ENCODE assay signal across 21 mouse cellular contexts in the genomic region with DNA sequence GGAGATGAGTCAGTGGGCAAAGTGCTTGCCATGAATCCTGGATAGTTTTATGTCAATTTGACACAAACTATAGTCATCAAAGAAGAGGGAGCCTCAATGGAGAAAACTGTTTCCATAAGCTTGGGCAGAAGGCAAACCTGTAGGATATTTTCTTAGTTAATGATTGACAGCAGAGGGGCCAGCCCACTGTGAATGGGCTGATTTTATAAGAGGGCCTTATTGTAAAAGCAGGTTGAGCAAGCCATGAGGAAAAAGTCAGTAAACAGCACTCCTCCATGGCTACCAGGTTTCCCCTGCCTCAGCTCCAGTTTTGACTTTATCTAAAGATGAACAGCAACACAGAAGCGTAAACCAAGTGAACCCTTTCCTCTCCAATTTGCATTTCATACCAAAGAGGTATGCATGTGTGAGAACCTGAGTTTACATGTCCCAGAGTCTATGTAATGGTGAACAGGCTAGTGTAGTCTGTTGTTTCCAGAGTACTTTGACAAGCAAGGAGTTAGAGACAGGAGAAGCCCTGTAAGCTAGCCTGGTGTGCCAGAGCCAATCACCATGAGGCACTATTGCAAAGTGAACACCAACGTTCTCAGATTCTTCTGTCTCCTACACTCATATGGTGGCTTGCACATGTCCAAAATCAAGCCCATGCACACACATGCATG. TPM values are rescaled to one million over a fixed set of nuclear protein-coding genes. Genes with fewer than 3 reads are reported as not detected.
DNase-seq lines count a peak whose midpoint lies in the region; ATAC-seq and TF ChIP-seq lines count a peak whose summit lies in the region.
"Had no signal": no experiment of that assay in that cellular context is flagged by ENCODE, and none has a peak within 500 bp of the region (broad histone marks: within the 10 kb centered on the region; RNA-seq: fewer than 3 reads in every experiment).

No protein-coding gene starts in this region.

- no peak overlapping the region; the same call in 1 of the 2 replicates for H3K27ac ChIP-seq in kidney, embryonic 16.5 days (ENCODE audit: low read length)
- peak overlapping the region; percentile 33; the same call in 1 of the 2 replicates for H3K27ac ChIP-seq in lung, embryonic 14.5 days (ENCODE audit: low read depth)
- no peak overlapping the region for H3K27ac ChIP-seq in lung, postnatal 0 days (ENCODE audit: low read length)
- 0 out of 2 replicates have a peak overlapping the region, but pooled peaks have one; percentile 17 for H3K27ac ChIP-seq in intestine, embryonic 15.5 days
- H3K27ac ChIP-seq in forebrain, embryonic 13.5 days: no peak overlapping the region
- H3K27ac ChIP-seq: embryonic facial prominence, embryonic 12.5 days; heart, embryonic 10.5 days had no signal

- no peak for DNase-seq in kidney, postnatal 10 days
- DNase-seq in lung, embryonic 14.5 days: peak; percentile 47
- no peak for DNase-seq in lung, postnatal 0 days (ENCODE audit: low spot score)
- DNase-seq in large intestine, adult 2 months (ENCODE audit: low read depth, low spot score): peak; percentile 38
- DNase-seq: adrenal gland, postnatal 14 days; cerebellum, adult 11-12 months; cerebellum, adult 9-10 months; cerebellum, postnatal 25 days; gastrocnemius, postnatal 10 days; heart, adult 18-20 months; heart, postnatal 10 days; heart, postnatal 4 days had no signal

- WGBS in kidney, embryonic 16.5 days: 67% methylated on average over 2 of the region's 2 CpGs
- WGBS in lung, embryonic 14.5 days: 69% methylated on average over 2 of the region's 2 CpGs
- WGBS in lung, postnatal 0 days: 55% methylated on average over 2 of the region's 2 CpGs
- 73% methylated on average over 2 of the region's 2 CpGs for WGBS in intestine, embryonic 15.5 days
- 21% methylated on average over 2 of the region's 2 CpGs for WGBS in large intestine, adult 2 months
- WGBS in forebrain, embryonic 13.5 days: 92% methylated on average over 2 of the region's 2 CpGs

- peak; percentile 85 for ATAC-seq in kidney, embryonic 16.5 days (ENCODE audit: low FRiP score, low TSS enrichment)
- peak; percentile 41; the same call in 1 of the 2 replicates for ATAC-seq in lung, embryonic 14.5 days (ENCODE audit: insufficient read depth)
- no peak for ATAC-seq in lung, postnatal 0 days
- peak; percentile 93 for ATAC-seq in intestine, embryonic 15.5 days
- no peak for ATAC-seq in forebrain, embryonic 13.5 days
- ATAC-seq: activated CD4-positive, CD25-positive, alpha-beta regulatory T cell, adult 4 months; forebrain, embryonic 16.5 days; Patski had no signal

- H3K4me1 ChIP-seq in kidney, embryonic 16.5 days (ENCODE audit: insufficient read depth, low read length): no peaks in the 10 kb centered on the region
- H3K4me1 ChIP-seq in lung, embryonic 14.5 days (ENCODE audit: insufficient read depth): no peaks in the 10 kb centered on the region
- H3K4me1 ChIP-seq in lung, postnatal 0 days (ENCODE audit: insufficient read depth, low read depth, low read length): no peaks in the 10 kb centered on the region
- 0 out of 2 replicates have a peak, but pooled peaks cover 2% of the 10 kb centered on the region for H3K4me1 ChIP-seq in intestine, embryonic 15.5 days (replicated peaks)
- H3K4me1 ChIP-seq in forebrain, embryonic 13.5 days: no peaks in the 10 kb centered on the region
- H3K4me1 ChIP-seq: embryonic facial prominence, embryonic 12.5 days; heart, embryonic 10.5 days had no signal

- H3K4me3 ChIP-seq in kidney, embryonic 16.5 days (ENCODE audit: low read length): no peak overlapping the region
- no peak overlapping the region for H3K4me3 ChIP-seq in lung, embryonic 14.5 days (ENCODE audit: low read depth, low read length)
- no peak overlapping the region for H3K4me3 ChIP-seq in lung, postnatal 0 days (ENCODE audit: low read depth, low read length)
- no peak overlapping the region for H3K4me3 ChIP-seq in intestine, embryonic 15.5 days (replicated peaks)
- no peak overlapping the region for H3K4me3 ChIP-seq in forebrain, embryonic 13.5 days
- H3K4me3 ChIP-seq: embryonic facial prominence, embryonic 12.5 days; heart, embryonic 10.5 days had no signal

- H3K9ac ChIP-seq in kidney, embryonic 16.5 days (replicated peaks; ENCODE audit: low read length): no peak overlapping the region
- H3K9ac ChIP-seq in lung, embryonic 14.5 days: no peak overlapping the region
- H3K9ac ChIP-seq in lung, postnatal 0 days (replicated peaks; ENCODE audit: low read depth): no peak overlapping the region
- H3K9ac ChIP-seq in intestine, embryonic 15.5 days: no peak overlapping the region
- H3K9ac ChIP-seq in forebrain, embryonic 13.5 days: no peak overlapping the region
- H3K9ac ChIP-seq: embryonic facial prominence, embryonic 12.5 days had no signal

- H3K4me2 ChIP-seq in kidney, embryonic 16.5 days (replicated peaks; ENCODE audit: low read depth, low read length): no peak overlapping the region
- H3K4me2 ChIP-seq in lung, embryonic 14.5 days: no peak overlapping the region
- no peak overlapping the region for H3K4me2 ChIP-seq in lung, postnatal 0 days (replicated peaks; ENCODE audit: low read depth, low read length)
- H3K4me2 ChIP-seq in intestine, embryonic 15.5 days (replicated peaks): no peak overlapping the region
- H3K4me2 ChIP-seq in forebrain, embryonic 13.5 days: no peak overlapping the region
- H3K4me2 ChIP-seq: embryonic facial prominence, embryonic 12.5 days had no signal

- H3K27me3 ChIP-seq in kidney, embryonic 16.5 days (ENCODE audit: insufficient read depth, low read length): no peaks in the 10 kb centered on the region
- no peaks in the 10 kb centered on the region for H3K27me3 ChIP-seq in lung, embryonic 14.5 days (ENCODE audit: insufficient read depth, low read length)
- H3K27me3 ChIP-seq in lung, postnatal 0 days (replicated peaks; ENCODE audit: insufficient read depth, low read length): no peaks in the 10 kb centered on the region
- H3K27me3 ChIP-seq in intestine, embryonic 15.5 days (replicated peaks): no peaks in the 10 kb centered on the region
- H3K27me3 ChIP-seq in forebrain, embryonic 13.5 days: no peaks in the 10 kb centered on the region
- H3K27me3 ChIP-seq: CH12.LX; embryonic facial prominence, embryonic 12.5 days; Patski had no signal

- TF ChIP-seq CTCF in lung, embryonic 14.5 days (IDR thresholded peaks at IDR 0.05; ENCODE audit: low read depth): no peak
- no peak for TF ChIP-seq CTCF in lung, postnatal 0 days (IDR thresholded peaks at IDR 0.05)

- no peak for TF ChIP-seq EP300 in lung, postnatal 0 days (IDR thresholded peaks at IDR 0.05)

- no peaks in the 10 kb centered on the region for H3K9me3 ChIP-seq in kidney, embryonic 16.5 days (ENCODE audit: low read length)
- H3K9me3 ChIP-seq in lung, embryonic 14.5 days (ENCODE audit: low read depth, low read length): no peaks in the 10 kb centered on the region
- no peaks in the 10 kb centered on the region for H3K9me3 ChIP-seq in lung, postnatal 0 days (ENCODE audit: low read length)
- no peaks in the 10 kb centered on the region for H3K9me3 ChIP-seq in intestine, embryonic 15.5 days
- no peaks in the 10 kb centered on the region for H3K9me3 ChIP-seq in forebrain, embryonic 13.5 days (replicated peaks)
- H3K9me3 ChIP-seq: embryonic facial prominence, embryonic 12.5 days; heart, embryonic 10.5 days had no signal

- no peaks in the 10 kb centered on the region for H3K36me3 ChIP-seq in kidney, embryonic 16.5 days (ENCODE audit: insufficient read depth, low read length)
- H3K36me3 ChIP-seq in lung, embryonic 14.5 days (ENCODE audit: insufficient read depth): no peaks in the 10 kb centered on the region
- no peaks in the 10 kb centered on the region for H3K36me3 ChIP-seq in lung, postnatal 0 days (ENCODE audit: insufficient read depth, low read length)
- H3K36me3 ChIP-seq in intestine, embryonic 15.5 days: no peaks in the 10 kb centered on the region
- H3K36me3 ChIP-seq in forebrain, embryonic 13.5 days (ENCODE audit: poor library complexity, severe bottlenecking): no peaks in the 10 kb centered on the region
- H3K36me3 ChIP-seq: embryonic facial prominence, embryonic 12.5 days; heart, embryonic 10.5 days had no signal

RNA-seq across cellular contexts. Expression of gene Lin7a, which starts 29.2 kb away (rescaled TPM):
- 1.7 and 2.1 TPM in 2 replicates for polyA plus RNA-seq in kidney, embryonic 16.5 days (2015; fragmentation: Nextera tagmentation; extraction: Ambion mirVana)
- 10.5 and 12.5 TPM in 2 replicates for polyA plus RNA-seq in lung, embryonic 14.5 days (2014; fragmentation: Nextera tagmentation; extraction: Ambion mirVana)
- polyA plus RNA-seq in lung, postnatal 0 days (2015; fragmentation: Nextera tagmentation; extraction: Ambion mirVana): 0.42 and 0.43 TPM in 2 replicates
- polyA plus RNA-seq in intestine, embryonic 15.5 days (2015; fragmentation: Nextera tagmentation; extraction: Ambion mirVana): 4.5 and 4.7 TPM in 2 replicates
- 0.11 and 0.16 TPM in 2 replicates for polyA plus RNA-seq in large intestine, adult 2 months (2012; rRNA removed)
- 9.5 and 12.8 TPM in 2 replicates for polyA plus RNA-seq in forebrain, embryonic 13.5 days (2015; fragmentation: Nextera tagmentation; extraction: Ambion mirVana)
- polyA plus RNA-seq: activated CD4-positive, CD25-positive, alpha-beta regulatory T cell, adult 4 months had no signal

Comparison
In these comparisons a context has a peak if more than half of its experiments do, and no peak if none do; other contexts are left out.
1. ATAC-seq: peak in kidney, embryonic 16.5 days (single experiment), lung, embryonic 14.5 days (single experiment) and intestine, embryonic 15.5 days (single experiment); none in lung, postnatal 0 days (single experiment) and forebrain, embryonic 13.5 days (single experiment).
2. H3K27ac ChIP-seq: peak in lung, embryonic 14.5 days (single experiment) and intestine, embryonic 15.5 days (single experiment); none in kidney, embryonic 16.5 days (single experiment), lung, postnatal 0 days (single experiment) and forebrain, embryonic 13.5 days (single experiment).
3. DNase-seq: peak in lung, embryonic 14.5 days (single experiment) and large intestine, adult 2 months (single experiment); none in kidney, postnatal 10 days (single experiment) and lung, postnatal 0 days (single experiment).